Mouse (Mus musculus): ENCODE measurements around the gene Osbpl10.
A peak's percentile ranks its signal among the peaks of the same experiment; 100 is the strongest.
"Not testable (repeated sequence)": the region's sequence is repeated elsewhere in the genome, so short reads cannot be mapped to it uniquely, and the experiment has no call there.

Gene Osbpl10

GRCm38 (mm10) chr9:114978281-114979111, at the start of gene Osbpl10:
Gene Osbpl10, plus strand, starts transcription at chr9:114978569.
- DNase-seq (ENCODE audit: inconsistent age in 2 of 2, low spot score in 1 of 2) = peak; percentile 85 to 92

GRCm38 (mm10) chr9:114930464-114931090, 47.8 kb upstream of the Osbpl10 start:
- peak; percentile 35 to 84 for DNase-seq (ENCODE audit: inconsistent age in 2 of 2, low spot score in 1 of 2)

GRCm38 (mm10) chr9:114932607-114933006, 45.8 kb upstream of the Osbpl10 start:
- peak; percentile 66 to 75 for DNase-seq (ENCODE audit: inconsistent age in 2 of 2, low spot score in 1 of 2)

GRCm38 (mm10) chr9:114933037-114933722, 45.2 kb upstream of the Osbpl10 start:
- no peak for DNase-seq (ENCODE audit: inconsistent age in 2 of 2, low spot score in 1 of 2)

GRCm38 (mm10) chr9:114933723-114934171, 44.6 kb upstream of the Osbpl10 start, which contains the start of gene Gpd1l:
Gene Gpd1l, minus strand, starts transcription at chr9:114933987.
- DNase-seq (ENCODE audit: inconsistent age in 2 of 2, low spot score in 1 of 2) = peak; percentile 99

- no peak for DNase-seq (ENCODE audit: inconsistent age in 2 of 2, low spot score in 1 of 2)
Measured at GRCm38 (mm10) chr9:114934231-114934630, 44.1 kb upstream of the Osbpl10 start.

- DNase-seq (ENCODE audit: inconsistent age in 2 of 2, low spot score in 1 of 2) = no peak
Measured at GRCm38 (mm10) chr9:114935321-114935720, 43.0 kb upstream of the Osbpl10 start.

GRCm38 (mm10) chr9:114936687-114937086, 41.7 kb upstream of the Osbpl10 start:
- DNase-seq (ENCODE audit: inconsistent age in 2 of 2, low spot score in 1 of 2) = no peak

- DNase-seq (ENCODE audit: inconsistent age in 2 of 2, low spot score in 1 of 2) = no peak
Measured at GRCm38 (mm10) chr9:114944642-114945041, 33.7 kb upstream of the Osbpl10 start.

GRCm38 (mm10) chr9:114945576-114945975, 32.8 kb upstream of the Osbpl10 start:
- DNase-seq (ENCODE audit: inconsistent age in 2 of 2, low spot score in 1 of 2) = no peak

- peak; percentile 46 to 73 for DNase-seq (ENCODE audit: inconsistent age in 2 of 2, low spot score in 1 of 2)
Measured at GRCm38 (mm10) chr9:114948395-114948794, 30.0 kb upstream of the Osbpl10 start.

- peak in 1 of 2 experiments; percentile 41 for DNase-seq (ENCODE audit: inconsistent age in 2 of 2, low spot score in 1 of 2)
Measured at GRCm38 (mm10) chr9:114952866-114953265, 25.5 kb upstream of the Osbpl10 start.

- DNase-seq (ENCODE audit: inconsistent age in 2 of 2, low spot score in 1 of 2) = no peak
Measured at GRCm38 (mm10) chr9:114955340-114955739, 23.0 kb upstream of the Osbpl10 start.

- DNase-seq (ENCODE audit: inconsistent age in 2 of 2, low spot score in 1 of 2) = peak in 1 of 2 experiments; percentile 78
Measured at GRCm38 (mm10) chr9:114956945-114957344, 21.4 kb upstream of the Osbpl10 start.

- DNase-seq (ENCODE audit: inconsistent age in 2 of 2, low spot score in 1 of 2) = no peak
Measured at GRCm38 (mm10) chr9:114960043-114960789, 18.2 kb upstream of the Osbpl10 start.

- DNase-seq (ENCODE audit: inconsistent age in 2 of 2, low spot score in 1 of 2) = no peak
Measured at GRCm38 (mm10) chr9:114960844-114961243, 17.5 kb upstream of the Osbpl10 start.

GRCm38 (mm10) chr9:114964093-114964492, 14.3 kb upstream of the Osbpl10 start:
- no peak for DNase-seq (ENCODE audit: inconsistent age in 2 of 2, low spot score in 1 of 2)

GRCm38 (mm10) chr9:114966286-114966685, 12.1 kb upstream of the Osbpl10 start:
- not testable (repeated sequence) for DNase-seq (ENCODE audit: inconsistent age in 2 of 2, low spot score in 1 of 2)

GRCm38 (mm10) chr9:114977461-114978280, 698 bp upstream of the Osbpl10 start:
- DNase-seq (ENCODE audit: inconsistent age in 2 of 2, low spot score in 1 of 2) = no peak

GRCm38 (mm10) chr9:114979969-114980368, 1.6 kb downstream of the Osbpl10 start:
- DNase-seq (ENCODE audit: inconsistent age in 2 of 2, low spot score in 1 of 2) = no peak

Measured in adrenal gland, adult (tissue).